Mouse (Mus musculus): Measurements from ENCODE around the gene Map3k20. TPM values are rescaled to one million over a fixed set of nuclear protein-coding genes. Genes with fewer than 3 reads are reported as not detected.

Map3k20 gene
- polyA plus RNA-seq, 1 experiment = 6.0 TPM

DNA sequence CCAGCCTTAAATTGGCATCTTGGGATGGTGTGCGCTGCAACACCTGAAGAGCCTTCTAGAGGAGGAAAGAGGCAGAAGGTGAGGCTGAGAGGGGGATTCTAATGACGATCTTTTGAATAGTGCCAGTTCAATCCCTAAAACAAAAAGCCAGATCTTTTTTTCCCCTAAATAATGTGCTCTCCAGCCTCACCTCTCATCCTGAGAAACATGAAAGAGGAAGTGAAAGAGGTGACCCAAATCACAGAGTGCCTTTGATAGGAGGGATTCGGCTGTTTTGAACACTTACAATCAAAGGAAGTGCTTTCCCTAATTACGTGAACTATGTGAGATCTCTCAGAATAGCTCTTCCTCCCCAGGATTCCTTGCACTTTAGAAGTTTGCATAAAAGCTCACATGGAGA is 46.6 kb downstream of the Map3k20 start:
- H3K4me3 ChIP-seq (ENCODE audit: low read depth, low read length) = no peak overlapping the region
- H3K4me1 ChIP-seq (ENCODE audit: control insufficient read depth, insufficient read depth, insufficient read length, low read length) = peaks cover 2% of the 10 kb centered on the region; the same call in 1 of the 2 replicates
- no peaks in the 10 kb centered on the region for H3K36me3 ChIP-seq (ENCODE audit: control insufficient read depth, insufficient read depth, low read length)
- TF ChIP-seq CTCF (IDR thresholded peaks at IDR 0.05; ENCODE audit: extremely low read depth, insufficient read length, insufficient replicate concordance, low read depth, low read length) = no peak
- TF ChIP-seq POLR2A (IDR thresholded peaks at IDR 0.05; ENCODE audit: low read depth, low read length) = no peak
- 72% methylated on average over 4 of the region's 4 CpGs for WGBS
- H3K27ac ChIP-seq (ENCODE audit: insufficient read depth, low read depth, low read length) = no peak overlapping the region
- no peaks in the 10 kb centered on the region for H3K27me3 ChIP-seq (ENCODE audit: control insufficient read depth, insufficient read depth, low read length)

DNA sequence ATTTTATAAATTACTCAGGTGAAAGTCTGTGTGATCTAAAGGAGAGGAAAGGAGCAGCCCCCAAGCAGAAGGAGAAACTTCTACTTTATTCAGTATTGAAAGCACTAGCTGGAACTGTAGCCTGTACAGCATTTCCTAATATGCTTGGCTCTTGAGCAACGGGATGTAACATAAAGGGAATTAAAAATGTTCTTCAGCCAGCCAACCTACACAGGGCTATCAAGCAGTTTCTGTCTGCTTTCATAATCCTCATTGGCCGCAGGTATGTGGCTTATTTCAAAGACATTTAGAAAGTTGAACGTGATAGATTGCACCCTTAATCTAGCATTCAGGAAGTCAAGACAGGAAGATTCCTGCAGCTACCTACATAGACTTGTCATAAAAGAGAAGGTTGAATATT is 47.8 kb downstream of the Map3k20 start:
- no peak overlapping the region for H3K4me3 ChIP-seq (ENCODE audit: low read depth, low read length)
- no peaks in the 10 kb centered on the region for H3K27me3 ChIP-seq (ENCODE audit: control insufficient read depth, insufficient read depth, low read length)
- no peaks in the 10 kb centered on the region for H3K36me3 ChIP-seq (ENCODE audit: control insufficient read depth, insufficient read depth, low read length)
- WGBS = 66% methylated on average over 3 of the region's 3 CpGs
- TF ChIP-seq POLR2A (IDR thresholded peaks at IDR 0.05; ENCODE audit: low read depth, low read length) = no peak
- no peak for TF ChIP-seq CTCF (IDR thresholded peaks at IDR 0.05; ENCODE audit: extremely low read depth, insufficient read length, insufficient replicate concordance, low read depth, low read length)
- H3K27ac ChIP-seq (ENCODE audit: insufficient read depth, low read depth, low read length) = no peak overlapping the region
- peaks cover 2% of the 10 kb centered on the region; the same call in 1 of the 2 replicates for H3K4me1 ChIP-seq (ENCODE audit: control insufficient read depth, insufficient read depth, insufficient read length, low read length)

DNA sequence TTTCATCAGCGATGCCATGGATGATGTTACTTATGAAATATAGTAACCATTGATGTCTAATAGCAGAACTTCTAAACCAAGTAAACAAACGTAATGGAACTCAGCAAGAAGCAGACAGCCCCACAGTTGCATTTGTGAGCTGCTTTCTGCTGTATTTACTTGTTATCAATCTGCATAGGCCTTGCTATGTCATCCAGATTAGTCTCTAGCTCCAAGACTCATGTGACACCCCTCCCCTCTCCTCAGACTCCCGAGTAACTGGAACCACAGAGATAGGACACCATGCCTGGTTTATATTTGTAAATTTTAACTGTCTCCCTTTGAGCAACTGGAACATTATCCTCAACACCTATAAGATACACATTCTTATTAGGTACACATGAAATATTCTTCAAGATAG is 51.4 kb downstream of the Map3k20 start:
- Histone ChIP-seq H3K4me3 (ENCODE audit: low read depth, low read length) (no peak overlapping the region), H3K36me3 (ENCODE audit: control insufficient read depth, insufficient read depth, low read length) (no peaks in the 10 kb centered on the region), H3K27ac (ENCODE audit: insufficient read depth, low read depth, low read length) (no peak overlapping the region), H3K27me3 (ENCODE audit: control insufficient read depth, insufficient read depth, low read length) (no peaks in the 10 kb centered on the region), H3K4me1 (ENCODE audit: control insufficient read depth, insufficient read depth, insufficient read length, low read length) (no peaks in the 10 kb centered on the region)
- TF ChIP-seq POLR2A (IDR thresholded peaks at IDR 0.05; ENCODE audit: low read depth, low read length) = no peak
- TF ChIP-seq CTCF (IDR thresholded peaks at IDR 0.05; ENCODE audit: extremely low read depth, insufficient read length, insufficient replicate concordance, low read depth, low read length) = no peak
- 88% methylated on average over 3 of the region's 3 CpGs for WGBS

DNA sequence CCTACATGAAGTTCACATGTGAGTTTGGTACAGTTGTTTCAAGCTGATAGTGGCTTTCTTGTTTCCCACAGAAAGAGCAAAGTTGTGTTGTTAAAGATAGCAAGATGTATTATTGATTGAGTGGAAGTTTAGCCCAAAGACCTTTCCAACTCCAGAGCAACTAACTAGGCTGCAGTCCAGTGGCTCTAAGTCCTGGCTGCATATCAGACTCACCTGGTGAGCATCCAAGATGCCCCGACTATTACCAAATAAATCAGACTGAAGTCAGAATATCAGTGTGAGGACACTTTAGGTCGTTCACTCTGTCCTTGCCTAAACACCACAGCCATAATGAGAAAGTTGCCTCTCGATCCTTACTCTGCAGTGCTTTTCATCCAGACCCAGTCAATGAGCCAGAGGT is 59.8 kb downstream of the Map3k20 start:
- H3K4me1 ChIP-seq (ENCODE audit: control insufficient read depth, insufficient read depth, insufficient read length, low read length) = peaks cover 3% of the 10 kb centered on the region; the same call in 1 of the 2 replicates
- 77% methylated on average over 3 of the region's 3 CpGs for WGBS
- no peak overlapping the region for H3K4me3 ChIP-seq (ENCODE audit: low read depth, low read length)
- no peaks in the 10 kb centered on the region for H3K27me3 ChIP-seq (ENCODE audit: control insufficient read depth, insufficient read depth, low read length)
- no peak for TF ChIP-seq CTCF (IDR thresholded peaks at IDR 0.05; ENCODE audit: extremely low read depth, insufficient read length, insufficient replicate concordance, low read depth, low read length)
- no peak for TF ChIP-seq POLR2A (IDR thresholded peaks at IDR 0.05; ENCODE audit: low read depth, low read length)
- H3K27ac ChIP-seq (ENCODE audit: insufficient read depth, low read depth, low read length) = no peak overlapping the region
- H3K36me3 ChIP-seq (ENCODE audit: control insufficient read depth, insufficient read depth, low read length) = no peaks in the 10 kb centered on the region

DNA sequence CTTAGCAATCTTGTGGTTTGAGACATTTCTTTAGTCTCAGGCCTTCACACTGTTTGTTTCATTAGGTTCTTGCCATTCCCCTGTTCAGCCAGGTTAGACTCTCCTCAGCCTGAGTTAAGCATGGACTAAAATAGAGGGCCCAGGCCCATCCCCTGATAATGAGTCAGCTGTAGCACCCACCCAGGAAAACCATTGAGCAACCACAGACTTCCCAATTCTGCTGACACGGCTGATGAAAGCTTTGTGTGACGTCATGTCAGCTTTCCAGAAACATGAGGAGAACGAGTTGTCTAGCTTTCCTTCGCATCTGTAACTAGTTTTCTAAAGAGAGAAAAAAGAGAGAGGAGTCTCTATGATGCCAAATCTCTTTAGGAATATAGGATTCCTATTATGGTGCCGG is 65.9 kb downstream of the Map3k20 start:
- TF ChIP-seq CTCF (IDR thresholded peaks at IDR 0.05; ENCODE audit: extremely low read depth, insufficient read length, insufficient replicate concordance, low read depth, low read length) (no peak), POLR2A (IDR thresholded peaks at IDR 0.05; ENCODE audit: low read depth, low read length) (no peak)
- 80% methylated on average over 5 of the region's 5 CpGs for WGBS

DNA sequence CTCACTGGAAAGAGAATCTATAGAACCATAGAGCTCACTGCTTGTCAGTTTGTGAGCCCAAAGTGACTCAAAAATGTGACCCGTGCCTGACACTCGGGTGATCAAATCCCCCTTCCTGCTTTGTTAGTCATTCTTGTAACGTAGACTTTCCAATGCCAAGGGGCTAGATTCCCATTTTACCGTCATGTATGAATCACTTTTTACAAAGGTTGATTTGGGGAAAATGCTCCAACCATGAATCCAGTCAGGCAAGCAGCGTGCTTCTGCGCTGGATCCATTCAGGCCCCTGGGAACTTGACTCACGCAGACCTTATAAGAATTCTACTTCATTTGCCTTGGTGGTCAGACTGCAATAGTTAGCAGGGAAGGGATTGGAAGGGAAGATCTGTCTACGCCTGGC is 66.3 kb downstream of the Map3k20 start:
- Histone ChIP-seq H3K36me3 (ENCODE audit: control insufficient read depth, insufficient read depth, low read length) (no peaks in the 10 kb centered on the region; the same call in 1 of the 2 replicates), H3K27me3 (ENCODE audit: control insufficient read depth, insufficient read depth, low read length) (no peaks in the 10 kb centered on the region), H3K4me1 (ENCODE audit: control insufficient read depth, insufficient read depth, insufficient read length, low read length) (peaks cover 3% of the 10 kb centered on the region; the same call in 1 of the 2 replicates), H3K4me3 (ENCODE audit: low read depth, low read length) (no peak overlapping the region), H3K27ac (ENCODE audit: insufficient read depth, low read depth, low read length) (no peak overlapping the region)
- 97% methylated on average over 8 of the region's 8 CpGs for WGBS
- TF ChIP-seq POLR2A (IDR thresholded peaks at IDR 0.05; ENCODE audit: low read depth, low read length) (no peak), CTCF (IDR thresholded peaks at IDR 0.05; ENCODE audit: extremely low read depth, insufficient read length, insufficient replicate concordance, low read depth, low read length) (no peak)

More for the DNA sequence above, 65.9 kb downstream of the Map3k20 start:
- peaks cover 3% of the 10 kb centered on the region; the same call in 1 of the 2 replicates for H3K4me1 ChIP-seq (ENCODE audit: control insufficient read depth, insufficient read depth, insufficient read length, low read length)
- H3K4me3 ChIP-seq (ENCODE audit: low read depth, low read length) = no peak overlapping the region
- no peak overlapping the region for H3K27ac ChIP-seq (ENCODE audit: insufficient read depth, low read depth, low read length)
- no peaks in the 10 kb centered on the region for H3K27me3 ChIP-seq (ENCODE audit: control insufficient read depth, insufficient read depth, low read length)
- no peaks in the 10 kb centered on the region; the same call in 1 of the 2 replicates for H3K36me3 ChIP-seq (ENCODE audit: control insufficient read depth, insufficient read depth, low read length)

DNA sequence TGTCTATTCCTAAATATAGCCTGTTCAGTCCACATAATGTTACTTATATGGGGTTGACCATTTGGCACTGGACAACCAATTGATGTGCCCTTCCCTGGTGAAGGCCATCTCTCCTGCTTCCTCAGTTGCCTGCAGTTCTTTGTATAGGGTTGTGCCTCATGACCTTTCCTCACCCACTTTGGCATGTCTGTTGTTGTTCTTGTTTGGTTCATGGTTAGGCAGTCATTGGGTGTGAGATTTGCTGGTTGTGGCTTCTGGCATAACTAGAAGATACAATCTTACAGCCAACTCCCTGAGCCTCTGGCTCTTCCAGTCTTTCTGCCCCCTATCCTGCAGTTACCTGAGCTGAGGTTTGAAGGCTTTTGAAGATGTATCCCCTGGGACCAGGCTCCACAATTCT is 67.3 kb downstream of the Map3k20 start:
- H3K36me3 ChIP-seq (ENCODE audit: control insufficient read depth, insufficient read depth, low read length) = no peaks in the 10 kb centered on the region; the same call in 1 of the 2 replicates
- no peaks in the 10 kb centered on the region for H3K27me3 ChIP-seq (ENCODE audit: control insufficient read depth, insufficient read depth, low read length)
- TF ChIP-seq POLR2A (IDR thresholded peaks at IDR 0.05; ENCODE audit: low read depth, low read length) (no peak), CTCF (IDR thresholded peaks at IDR 0.05; ENCODE audit: extremely low read depth, insufficient read length, insufficient replicate concordance, low read depth, low read length) (no peak)
- H3K4me1 ChIP-seq (ENCODE audit: control insufficient read depth, insufficient read depth, insufficient read length, low read length) = peaks cover 3% of the 10 kb centered on the region; the same call in 1 of the 2 replicates
- no peak overlapping the region for H3K4me3 ChIP-seq (ENCODE audit: low read depth, low read length)
- H3K27ac ChIP-seq (ENCODE audit: insufficient read depth, low read depth, low read length) = no peak overlapping the region
